Mouse (Mus musculus) activated CD4-positive, CD25-positive, alpha-beta regulatory T cell, adult 4 months (primary cell): ENCODE measurements around the gene Rmi2. TPM values are rescaled to one million over a fixed set of nuclear protein-coding genes. Genes with fewer than 3 reads are reported as not detected.

Experiments
- ATAC-seq: one replicate; pipeline ENCODE4 v1.8.0; 2017
- polyA plus RNA-seq, 2 experiments: library from polyadenylated mRNA; unstranded; fragments of 100-300 nt; shearing (Covaris generic); gene quantifications; one replicate each; pipeline ENCODE4 v1.2.1; 2017

The Rmi2 gene
- polyA plus RNA-seq, 2 experiments from 2014 or later, result 1.3 to 1.9 TPM

GRCm38 (mm10) chr16:10927026-10927425 is 92.2 kb downstream of the Rmi2 start:
- no peak for ATAC-seq

- ATAC-seq, result no peak
Measured at GRCm38 (mm10) chr16:10933372-10933771, 98.5 kb downstream of the Rmi2 start.

- no peak for ATAC-seq
Measured at GRCm38 (mm10) chr16:10934047-10934446, 99.2 kb downstream of the Rmi2 start.

GRCm38 (mm10) chr16:10936700-10937319 is 102.0 kb downstream of the Rmi2 start:
- ATAC-seq, result no peak

- ATAC-seq, result no peak
Measured at GRCm38 (mm10) chr16:10937497-10937896, 102.6 kb downstream of the Rmi2 start.

- no peak for ATAC-seq
Measured at GRCm38 (mm10) chr16:10939932-10940331, 105.1 kb downstream of the Rmi2 start.

GRCm38 (mm10) chr16:10940661-10941060 is 105.8 kb downstream of the Rmi2 start:
- no peak for ATAC-seq

Other genes with a start within 250 kb of the Rmi2 start
- 1 to 10 TPM; 4.0 to 4.6 TPM for gene Socs1, start 49.5 kb upstream of the Rmi2 start, polyA plus RNA-seq
- gene Tnp2, start 46.4 kb upstream of the Rmi2 start, polyA plus RNA-seq, result 1 to 10 TPM; 5.7 to 6.3 TPM
- gene Prm3, start 44.1 kb upstream of the Rmi2 start, polyA plus RNA-seq, result not detected
- not detected for gene Prm2, start 38.9 kb upstream of the Rmi2 start, polyA plus RNA-seq
- gene Prm1, start 29.2 kb upstream of the Rmi2 start, polyA plus RNA-seq, result under 1 TPM in 1 of 2 experiments, not detected in 1; 0.77 TPM
- gene Gm11172, start 22.1 kb upstream of the Rmi2 start, polyA plus RNA-seq, result not detected
- 1 to 10 TPM in 1 of 2 experiments, under 1 TPM in 1; 0.53 to 1.2 TPM for gene Snn, start 225.9 kb downstream of the Rmi2 start, polyA plus RNA-seq
- gene Litaf, start 231.1 kb downstream of the Rmi2 start, polyA plus RNA-seq, result 10 to 100 TPM; 40.1 to 49.5 TPM